Mouse (Mus musculus): Measurements from ENCODE around the gene Adamts12.

- no peak for TF ChIP-seq MAFK (IDR thresholded peaks at IDR 0.05; ENCODE audit: insufficient replicate concordance, low read length)
- no peak for TF ChIP-seq CTCF (conservative IDR thresholded peaks at IDR 0.05 in 1 of 2, IDR thresholded peaks at IDR 0.05 in 1 of 2; ENCODE audit: low read depth in 2 of 2, low read length in 2 of 2)
- no peak for TF ChIP-seq BHLHE40 (IDR thresholded peaks at IDR 0.05; ENCODE audit: low read depth, low read length)
- no peak for TF ChIP-seq EP300 (IDR thresholded peaks at IDR 0.05; ENCODE audit: low read length)
- TF ChIP-seq ZNF384 (IDR thresholded peaks at IDR 0.05; ENCODE audit: low read depth, low read length): no peak
- TF ChIP-seq SIN3A (IDR thresholded peaks at IDR 0.05; ENCODE audit: low read length): no peak
- TF ChIP-seq MEF2A (IDR thresholded peaks at IDR 0.05; ENCODE audit: borderline replicate concordance, low read depth, low read length): no peak
- no peak for TF ChIP-seq USF1 (IDR thresholded peaks at IDR 0.05; ENCODE audit: low read depth, low read length)
- TF ChIP-seq POLR2A (IDR thresholded peaks at IDR 0.05; ENCODE audit: low read depth, low read length): no peak
- no peak for TF ChIP-seq E2F4 (IDR thresholded peaks at IDR 0.05; ENCODE audit: insufficient replicate concordance, low read depth, low read length)
- no peak for TF ChIP-seq HCFC1 (IDR thresholded peaks at IDR 0.05; ENCODE audit: low read depth, low read length)
- no peak for TF ChIP-seq JUND (conservative IDR thresholded peaks at IDR 0.05; ENCODE audit: low read depth, low read length)
- no peak for TF ChIP-seq TCF12 (IDR thresholded peaks at IDR 0.05; ENCODE audit: low read depth, low read length)
- no peak for TF ChIP-seq SMC3 (IDR thresholded peaks at IDR 0.05; ENCODE audit: low read depth, low read length)
Observed at GRCm38 (mm10) chr15:11396421-11396820, 331.8 kb downstream of the Adamts12 start.
